Mouse (Mus musculus) C2C12 (cell line): ENCODE data around the gene Slc9a1. TPM values are rescaled to one million over a fixed set of nuclear protein-coding genes. Genes with fewer than 3 reads are reported as not detected.

Experiments
- H3K27me3 ChIP-seq: one replicate; pipeline ENCODE4 v1.6.1; 2011; ENCODE audit not compliant: control insufficient read depth, insufficient read depth, insufficient read length
- H3K36me3 ChIP-seq: one replicate; pipeline ENCODE4 v1.6.1; 2011; ENCODE audit not compliant: control insufficient read depth, insufficient read depth
- H3K4me3 ChIP-seq: one replicate; pipeline ENCODE4 v1.5.1; 2011; ENCODE audit warnings: mild to moderate bottlenecking, control low read depth; ENCODE audit not compliant: poor library complexity, insufficient read depth, severe bottlenecking
- H3K79me2 ChIP-seq: one replicate; pipeline ENCODE4 v1.6.1; 2011; ENCODE audit not compliant: control insufficient read depth, insufficient read depth
- H3K79me3 ChIP-seq: one replicate; pipeline ENCODE4 v1.6.1; 2011; ENCODE audit warnings: low read depth, control low read depth
- H3ac ChIP-seq: one replicate; pipeline ENCODE3; 2011; ENCODE audit warnings: low read depth; ENCODE audit not compliant: control insufficient read depth, insufficient read length
- CEBPB ChIP-seq: IDR thresholded peaks from one replicate; pipeline ENCODE4 v1.6.1; 2011; ENCODE audit warnings: low read depth, mild to moderate bottlenecking, control low read depth, moderate library complexity
- CTCF ChIP-seq: IDR thresholded peaks from one replicate; pipeline ENCODE4 v1.5.1; 2011; ENCODE audit not compliant: control insufficient read depth, insufficient read depth, insufficient read length
- FOSL1 ChIP-seq: IDR thresholded peaks from one replicate; pipeline ENCODE4 v1.8.0; 2011; ENCODE audit warnings: mild to moderate bottlenecking, low read length; ENCODE audit not compliant: poor library complexity, insufficient read depth, severe bottlenecking
- MAX ChIP-seq: IDR thresholded peaks from one replicate; pipeline ENCODE4 v1.6.1; 2011; ENCODE audit warnings: mild to moderate bottlenecking, control low read depth
- MYOD1 ChIP-seq: IDR thresholded peaks from one replicate; pipeline ENCODE4 v1.6.1; 2011; ENCODE audit warnings: low read depth; ENCODE audit not compliant: control insufficient read depth, insufficient read length
- MYOG ChIP-seq: IDR thresholded peaks from one replicate; pipeline ENCODE4 v1.6.1; 2011; ENCODE audit not compliant: control insufficient read depth, insufficient read length; ENCODE audit errors: extremely low read depth
- USF1 ChIP-seq: IDR thresholded peaks from one replicate; pipeline ENCODE4 v1.6.1; 2011; ENCODE audit warnings: low read depth, mild to moderate bottlenecking, control low read depth, moderate library complexity
- polyA plus RNA-seq: library from polyadenylated mRNA; unstranded; fragments of >200 nt; fragmentation: generic; extraction: Trizol; gene quantifications from one replicate; pipeline ENCODE4 v1.2.1, GENCODE M21; 2012; ENCODE audit warnings: missing spikeins

The Slc9a1 gene
- polyA plus RNA-seq, 1 experiment, result 19.4 TPM

DNA sequence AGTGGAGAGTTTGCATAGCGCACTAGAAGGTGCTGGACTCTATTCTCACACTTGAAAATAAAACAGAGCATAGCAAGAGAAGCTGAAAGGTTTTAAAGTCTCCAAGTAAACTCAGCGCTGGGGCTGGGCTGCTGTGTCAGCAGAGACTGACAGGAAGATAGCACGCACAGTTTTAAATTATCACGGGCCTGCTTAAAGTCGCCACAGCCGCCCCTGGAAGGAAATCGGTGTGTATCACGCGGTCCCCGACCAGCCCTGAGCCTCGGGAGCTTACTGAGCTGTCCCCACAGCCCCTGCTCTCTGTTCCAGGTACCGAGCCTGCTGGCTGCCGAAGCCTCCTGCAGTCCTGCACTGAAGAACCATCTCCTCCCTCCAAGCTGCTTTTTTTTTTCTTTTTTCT lies 32.5 kb downstream of the Slc9a1 start:
- no peaks in the 10 kb centered on the region for H3K36me3 ChIP-seq
- H3K79me2 ChIP-seq, result peaks cover 71% of the 10 kb centered on the region
- peaks cover 7% of the 10 kb centered on the region for H3K79me3 ChIP-seq
- TF ChIP-seq FOSL1 (no peak), MAX (no peak), MYOD1 (no peak), CEBPB (no peak), MYOG (no peak), USF1 (no peak), CTCF (no peak)
- no peak overlapping the region for H3ac ChIP-seq
- H3K27me3 ChIP-seq, result no peaks in the 10 kb centered on the region
- H3K4me3 ChIP-seq, result no peak overlapping the region

DNA sequence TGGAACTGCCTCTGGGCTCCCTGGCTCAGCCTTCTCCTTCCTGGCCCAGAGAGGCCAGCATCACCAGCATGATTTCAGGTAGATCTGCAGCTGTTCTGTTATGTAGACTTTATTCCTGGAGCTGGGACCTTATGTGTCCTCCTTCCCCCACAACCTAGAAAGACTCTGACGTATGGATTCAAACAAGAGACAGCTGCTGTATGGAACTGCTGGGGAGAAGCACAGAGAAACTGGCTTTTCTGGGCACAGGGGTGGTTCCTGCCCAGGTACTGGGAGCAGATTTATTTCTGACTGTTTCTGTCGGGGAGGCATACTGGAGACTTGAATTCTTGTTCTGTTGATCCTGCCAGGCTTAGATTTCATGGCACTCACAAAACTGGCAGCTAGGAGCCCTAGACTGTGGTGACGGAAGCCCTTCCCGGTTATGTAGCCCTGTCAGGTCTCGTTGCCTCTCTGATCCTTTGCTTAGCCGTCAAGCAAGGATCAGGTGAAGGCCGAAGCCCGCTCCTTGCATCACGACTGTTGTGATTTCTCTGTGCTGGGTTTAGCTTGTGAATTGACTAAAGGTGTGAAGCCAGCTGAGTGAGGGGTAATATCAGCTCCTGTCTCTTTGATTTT lies 34.2 kb downstream of the Slc9a1 start:
- no peak overlapping the region for H3ac ChIP-seq
- TF ChIP-seq USF1 (no peak), CTCF (no peak), MYOD1 (no peak), CEBPB (no peak), MAX (no peak), MYOG (no peak), FOSL1 (no peak)
- H3K36me3 ChIP-seq, result no peaks in the 10 kb centered on the region
- peaks cover 11% of the 10 kb centered on the region for H3K79me3 ChIP-seq
- no peak overlapping the region for H3K4me3 ChIP-seq
- H3K79me2 ChIP-seq, result peaks cover 56% of the 10 kb centered on the region
- H3K27me3 ChIP-seq, result no peaks in the 10 kb centered on the region

DNA sequence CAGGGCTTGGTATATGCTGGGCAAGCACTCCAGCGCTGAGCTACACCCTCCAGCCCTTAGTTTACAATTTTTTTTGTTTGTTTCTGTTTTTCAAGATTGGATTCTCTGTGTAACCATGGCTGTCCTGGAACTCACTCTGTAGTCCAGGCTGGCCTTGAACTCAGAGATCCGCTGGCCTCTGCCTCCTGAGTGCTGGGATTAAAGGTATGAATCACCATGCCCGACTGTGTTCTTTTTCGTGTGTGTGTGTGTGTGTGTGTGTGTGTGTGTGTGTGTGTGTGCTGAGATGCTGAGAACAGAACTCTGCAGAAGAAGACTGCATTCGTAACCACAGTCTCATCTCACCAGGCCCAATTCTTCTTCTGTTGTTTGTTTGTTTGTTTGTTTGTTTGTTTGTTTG lies 34.8 kb downstream of the Slc9a1 start:
- H3K79me3 ChIP-seq, result peaks cover 9% of the 10 kb centered on the region

DNA sequence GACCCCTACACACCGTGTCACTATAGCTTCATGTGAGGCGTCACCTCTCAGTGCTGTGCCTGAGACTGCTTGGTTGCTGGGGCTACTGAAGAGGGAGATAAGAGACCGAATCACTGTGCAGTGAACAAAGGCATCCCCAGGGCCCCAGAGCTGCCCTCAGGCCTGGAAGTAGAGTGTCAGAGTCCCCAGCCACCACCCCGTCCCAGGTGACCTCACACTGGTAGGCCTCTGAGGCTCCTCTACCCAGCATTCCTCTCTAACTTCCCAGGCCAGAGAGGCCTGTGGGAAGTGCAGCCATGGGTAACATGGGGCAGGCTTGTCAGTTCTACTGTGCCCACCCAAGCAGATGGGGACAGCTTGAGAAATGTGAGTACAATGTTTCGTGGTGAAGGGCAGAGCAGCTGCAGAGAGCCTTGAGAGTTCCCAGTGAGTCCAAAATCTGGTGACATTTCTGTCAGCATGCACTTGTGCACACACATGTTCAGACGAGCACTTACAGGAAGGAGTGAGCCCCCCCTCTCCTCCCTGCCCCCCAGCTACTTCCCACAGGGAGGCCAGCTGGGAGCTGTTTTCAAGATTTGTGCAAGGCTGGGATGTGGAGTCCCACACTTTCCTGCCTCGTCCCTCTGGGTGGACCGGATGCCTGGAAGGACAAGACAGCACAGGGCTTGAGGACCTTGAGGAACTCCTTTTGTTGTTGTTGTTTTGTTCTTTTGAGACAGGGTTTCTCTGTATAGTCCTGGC lies 37.0 kb downstream of the Slc9a1 start:
- Histone ChIP-seq H3K79me3 (peaks cover 8% of the 10 kb centered on the region), H3K79me2 (peaks cover 39% of the 10 kb centered on the region), H3K4me3 (no peak overlapping the region), H3K36me3 (peaks cover 3% of the 10 kb centered on the region), H3K27me3 (no peaks in the 10 kb centered on the region), H3ac (no peak overlapping the region)
- TF ChIP-seq USF1 (no peak), FOSL1 (no peak), CTCF (no peak), CEBPB (no peak), MAX (no peak)

More for the DNA sequence above, 34.8 kb downstream of the Slc9a1 start:
- no peak overlapping the region for H3K4me3 ChIP-seq
- H3K36me3 ChIP-seq, result no peaks in the 10 kb centered on the region
- H3ac ChIP-seq, result no peak overlapping the region
- TF ChIP-seq FOSL1, result no peak
- no peak for TF ChIP-seq MAX
- TF ChIP-seq USF1, result no peak
- no peak for TF ChIP-seq MYOG
- TF ChIP-seq MYOD1, result no peak
- TF ChIP-seq CTCF, result no peak
- no peak for TF ChIP-seq CEBPB
- H3K79me2 ChIP-seq, result peaks cover 56% of the 10 kb centered on the region
- no peaks in the 10 kb centered on the region for H3K27me3 ChIP-seq

DNA sequence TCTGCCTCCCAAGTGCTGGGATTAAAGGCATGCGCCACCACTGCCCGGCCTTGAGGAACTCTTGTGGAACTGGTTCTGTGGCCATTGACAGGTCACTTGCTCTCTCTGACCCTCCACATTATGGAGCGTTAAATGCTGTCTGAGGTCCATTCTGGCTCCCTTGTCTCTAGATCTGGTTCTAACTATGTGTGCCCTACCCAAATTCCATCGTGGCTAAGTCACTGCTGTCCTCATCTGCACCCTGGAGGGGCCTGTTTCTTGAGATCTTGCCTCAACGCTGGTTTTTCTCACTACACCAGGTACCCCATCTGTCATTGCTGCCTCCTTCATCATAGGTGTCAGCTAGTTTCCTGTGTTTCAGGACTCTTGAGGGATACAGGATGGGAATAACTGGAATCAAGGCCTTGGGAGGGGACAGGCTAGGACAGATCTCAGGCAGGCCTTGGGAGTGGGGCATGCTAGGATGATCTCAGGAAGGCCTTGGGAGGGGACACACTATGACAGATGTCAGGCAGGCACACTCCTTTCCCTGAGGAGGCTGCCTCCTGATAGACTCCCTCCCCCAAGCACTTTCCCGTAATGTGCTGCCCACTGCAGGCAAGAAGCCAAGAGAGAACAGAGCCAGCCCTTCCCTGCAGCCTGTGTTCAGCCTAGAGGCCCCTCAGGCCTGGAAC lies 37.7 kb downstream of the Slc9a1 start:
- no peak overlapping the region for H3K4me3 ChIP-seq
- H3K79me2 ChIP-seq, result peaks cover 37% of the 10 kb centered on the region
- peaks cover 7% of the 10 kb centered on the region for H3K36me3 ChIP-seq
- H3K79me3 ChIP-seq, result peaks cover 8% of the 10 kb centered on the region
- H3K27me3 ChIP-seq, result no peaks in the 10 kb centered on the region
- TF ChIP-seq CTCF, result no peak
- TF ChIP-seq MYOD1, result no peak
- no peak overlapping the region for H3ac ChIP-seq
